Mouse (Mus musculus): ENCODE results near the gene Slc5a11. TPM values are rescaled to one million over a fixed set of nuclear protein-coding genes. Genes with fewer than 3 reads are reported as not detected.

Gene Slc5a11
- polyA plus RNA-seq (2014; fragmentation: Illumina TruSeq; extraction: RNeasy Lipid Tissue Mini Kit (QIAGEN cat#74804); ENCODE audit: low read depth, low replicate concordance): not detected

GRCm38 (mm10) chr7:123214365-123215075, at the start of gene Slc5a11:
TSS of gene Slc5a11 (plus strand) at chr7:123214780.

Other genes starting within 250 kb of the Slc5a11 start
- gene Rbbp6, start 249.1 kb upstream of the Slc5a11 start, polyA plus RNA-seq (2014; fragmentation: Illumina TruSeq; extraction: RNeasy Lipid Tissue Mini Kit (QIAGEN cat#74804); ENCODE audit: low read depth, low replicate concordance): 44.6 TPM
- 23.9 TPM for gene Tnrc6a, start 90.9 kb upstream of the Slc5a11 start, polyA plus RNA-seq (2014; fragmentation: Illumina TruSeq; extraction: RNeasy Lipid Tissue Mini Kit (QIAGEN cat#74804); ENCODE audit: low read depth, low replicate concordance)
- gene Lcmt1, start 155.0 kb downstream of the Slc5a11 start, polyA plus RNA-seq (2014; fragmentation: Illumina TruSeq; extraction: RNeasy Lipid Tissue Mini Kit (QIAGEN cat#74804); ENCODE audit: low read depth, low replicate concordance): 16.4 TPM
- 5.5 TPM for gene Arhgap17, start 155.1 kb downstream of the Slc5a11 start, polyA plus RNA-seq (2014; fragmentation: Illumina TruSeq; extraction: RNeasy Lipid Tissue Mini Kit (QIAGEN cat#74804); ENCODE audit: low read depth, low replicate concordance)
- gene Aqp8, start 247.5 kb downstream of the Slc5a11 start, polyA plus RNA-seq (2014; fragmentation: Illumina TruSeq; extraction: RNeasy Lipid Tissue Mini Kit (QIAGEN cat#74804); ENCODE audit: low read depth, low replicate concordance): 58.6 TPM